Mouse (Mus musculus) forebrain, embryonic 11.5 days (tissue): ENCODE results near the gene Astn1. TPM values are rescaled to one million over a fixed set of nuclear protein-coding genes. Genes with fewer than 3 reads are reported as not detected.

Experiments
- ATAC-seq: fragments of 200-750 bp; cut with Nextera tagmentation; replicated peaks from 2 replicates; pipeline ENCODE4 v1.8.0; 2017; ENCODE audit warnings: moderate TSS enrichment; ENCODE audit not compliant: low FRiP score
- DNase-seq: peaks from one replicate; pipeline ENCODE4 v3.0.0-alpha.2; 2017; ENCODE audit warnings: low spot score
- H3K27ac ChIP-seq: fragments of 300-500 bp; sonication (generic); 2 replicates; pipeline ENCODE4 v1.5.1; 2014; ENCODE audit warnings: low read depth, low read length
- H3K27me3 ChIP-seq: fragments of 300-500 bp; sonication (generic); 2 replicates; pipeline ENCODE4 v1.6.1; 2014; ENCODE audit warnings: mild to moderate bottlenecking, low read length, mixed read lengths; ENCODE audit not compliant: control insufficient read depth, insufficient read depth
- H3K36me3 ChIP-seq: fragments of 300-500 bp; sonication (generic); 2 replicates; pipeline ENCODE4 v1.6.1; 2014; ENCODE audit warnings: mild to moderate bottlenecking, low read length, moderate library complexity, mixed read lengths; ENCODE audit not compliant: control insufficient read depth, insufficient read depth
- H3K4me1 ChIP-seq: fragments of 300-500 bp; sonication (generic); replicated peaks from 2 replicates; pipeline ENCODE4 v1.6.1; 2014; ENCODE audit warnings: low read length, mixed read lengths; ENCODE audit not compliant: control insufficient read depth, insufficient read depth
- H3K4me2 ChIP-seq: fragments of 300-500 bp; sonication (generic); 2 replicates; pipeline ENCODE4 v1.6.1; 2014; ENCODE audit warnings: low read depth, mild to moderate bottlenecking, low read length, moderate library complexity, mixed read lengths; ENCODE audit not compliant: severe bottlenecking
- H3K4me3 ChIP-seq: fragments of 300-500 bp; sonication (generic); 2 replicates; pipeline ENCODE4 v1.5.1; 2014; ENCODE audit warnings: low read depth, low read length
- H3K9ac ChIP-seq: fragments of 300-500 bp; sonication (generic); 2 replicates; pipeline ENCODE4 v1.6.1; 2014; ENCODE audit warnings: low read length
- H3K9me3 ChIP-seq: fragments of 300-500 bp; sonication (generic); 2 replicates; pipeline ENCODE4 v1.6.1; 2016; ENCODE audit warnings: low read length, mixed read lengths; ENCODE audit not compliant: control insufficient read depth
- WGBS: fragments of 180-500 bp; shearing (Covaris S2); extraction: QIAGEN DNeasy Blood & Tissue Kit; methylation state at CpG from one replicate; pipeline ENCODE4 v1.1.7; 2014; 5-methylcytosine and 5-hydroxymethylcytosine counted together
- polyA plus RNA-seq: library from polyadenylated mRNA; unstranded; fragments of >200 nt; fragmentation: Nextera tagmentation; extraction: Ambion mirVana; gene quantifications from 2 replicates; pipeline ENCODE4 v1.2.1, GENCODE M21; 2014

Gene Astn1
- polyA plus RNA-seq, 1 experiment from 2014 or later: 19.5 TPM

DNA sequence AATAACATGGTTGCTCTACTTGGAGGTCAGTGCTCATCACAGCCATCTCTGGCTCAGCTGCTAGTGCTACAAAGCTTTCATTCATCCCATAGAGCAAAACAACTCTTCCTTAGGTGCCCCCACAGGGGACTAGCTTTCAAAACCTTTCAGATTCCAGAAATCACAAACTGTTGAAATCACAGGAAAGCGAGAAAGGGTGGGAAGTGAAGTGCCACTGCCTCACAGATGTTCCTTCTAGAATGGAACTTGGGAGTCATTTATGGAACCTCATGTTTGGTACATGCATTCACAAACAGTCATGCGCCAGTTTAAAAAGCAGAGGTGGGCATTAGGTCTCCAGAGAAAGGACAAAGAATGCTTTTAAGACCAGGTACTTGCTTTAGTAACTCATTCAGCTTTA, 35.0 kb downstream of the Astn1 start:
- DNase-seq: no peak
- no peak for ATAC-seq
- H3K27me3 ChIP-seq: no peaks in the 10 kb centered on the region
- 93% methylated on average over 2 of the region's 2 CpGs for WGBS
- H3K4me1 ChIP-seq: no peaks in the 10 kb centered on the region
- H3K4me2 ChIP-seq: no peak overlapping the region
- no peak overlapping the region for H3K4me3 ChIP-seq
- no peaks in the 10 kb centered on the region for H3K9me3 ChIP-seq
- H3K9ac ChIP-seq: no peak overlapping the region
- no peaks in the 10 kb centered on the region for H3K36me3 ChIP-seq
- H3K27ac ChIP-seq: no peak overlapping the region

DNA sequence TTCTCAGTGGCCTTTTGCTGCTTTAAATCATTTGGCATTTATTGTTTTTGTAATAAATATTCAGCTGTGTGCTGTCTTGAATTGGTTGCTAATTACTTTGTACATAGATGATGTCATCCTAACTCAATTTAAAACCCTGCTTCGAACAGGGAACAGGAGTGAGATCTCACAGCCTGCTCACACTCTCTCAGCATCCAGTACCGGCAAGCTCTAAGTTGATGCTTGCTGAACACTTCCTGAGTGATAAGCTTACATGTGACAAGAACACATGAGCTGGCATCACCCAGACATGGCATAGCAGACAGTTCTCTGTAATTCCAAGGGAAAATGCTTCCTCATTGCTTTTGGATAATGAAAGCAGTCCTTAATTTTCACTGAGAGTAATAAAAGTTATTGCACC, 38.8 kb downstream of the Astn1 start:
- 68% methylated on average over 2 of the region's 2 CpGs for WGBS
- no peak for ATAC-seq

GRCm38 (mm10) chr1:158405899-158406769, 44.1 kb downstream of the Astn1 start:
- Histone ChIP-seq H3K4me1 (peaks cover 3% of the 10 kb centered on the region; the same call in 1 of the 2 replicates), H3K4me2 (no peak overlapping the region), H3K27me3 (no peaks in the 10 kb centered on the region), H3K4me3 (no peak overlapping the region), H3K9ac (no peak overlapping the region), H3K36me3 (no peaks in the 10 kb centered on the region), H3K9me3 (no peaks in the 10 kb centered on the region), H3K27ac (no peak overlapping the region)
- WGBS: 68% methylated on average over 10 of the region's 10 CpGs
- DNase-seq: no peak
- ATAC-seq: no peak

More for the DNA sequence above, 38.8 kb downstream of the Astn1 start:
- H3K9me3 ChIP-seq: no peaks in the 10 kb centered on the region
- H3K4me3 ChIP-seq: no peak overlapping the region
- no peak overlapping the region for H3K9ac ChIP-seq
- DNase-seq: no peak
- H3K27ac ChIP-seq: no peak overlapping the region
- H3K27me3 ChIP-seq: no peaks in the 10 kb centered on the region
- H3K4me2 ChIP-seq: no peak overlapping the region
- H3K4me1 ChIP-seq: no peaks in the 10 kb centered on the region
- no peaks in the 10 kb centered on the region for H3K36me3 ChIP-seq

DNA sequence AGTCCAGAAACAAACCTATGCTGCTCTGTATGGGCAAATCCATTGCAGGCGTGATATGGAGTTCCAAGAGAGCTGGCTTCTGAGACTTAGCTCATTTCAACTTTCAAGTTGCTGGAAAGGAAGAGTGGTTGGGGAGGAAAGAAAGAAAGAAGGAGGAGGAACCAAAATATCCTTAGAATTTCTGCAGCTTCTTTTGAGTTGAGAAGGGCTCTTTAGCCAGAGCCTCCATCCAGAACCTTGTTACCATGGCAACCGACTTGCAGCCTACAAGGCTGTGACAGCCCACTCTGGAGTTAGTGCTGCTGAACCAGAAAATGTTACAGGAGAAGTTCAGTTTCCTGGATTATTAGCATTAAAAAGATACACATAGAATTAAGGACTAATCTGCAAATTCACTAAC, 46.1 kb downstream of the Astn1 start:
- H3K27me3 ChIP-seq: no peaks in the 10 kb centered on the region
- peaks cover 3% of the 10 kb centered on the region; the same call in 1 of the 2 replicates for H3K4me1 ChIP-seq
- H3K36me3 ChIP-seq: no peaks in the 10 kb centered on the region
- 70% methylated on average over 2 of the region's 2 CpGs for WGBS
- no peaks in the 10 kb centered on the region for H3K9me3 ChIP-seq
- DNase-seq (no peak), ATAC-seq (no peak)
- H3K27ac ChIP-seq: no peak overlapping the region
- no peak overlapping the region for H3K4me3 ChIP-seq
- no peak overlapping the region for H3K9ac ChIP-seq
- H3K4me2 ChIP-seq: no peak overlapping the region

GRCm38 (mm10) chr1:158411146-158411545, 49.1 kb downstream of the Astn1 start:
- peaks cover 3% of the 10 kb centered on the region; the same call in 1 of the 2 replicates for H3K4me1 ChIP-seq
- H3K9ac ChIP-seq: no peak overlapping the region
- no peaks in the 10 kb centered on the region for H3K36me3 ChIP-seq
- no peak overlapping the region for H3K4me3 ChIP-seq
- WGBS: 74% methylated on average over 3 of the region's 3 CpGs
- no peaks in the 10 kb centered on the region for H3K27me3 ChIP-seq
- no peaks in the 10 kb centered on the region for H3K9me3 ChIP-seq
- ATAC-seq: no peak
- H3K27ac ChIP-seq: no peak overlapping the region
- no peak overlapping the region for H3K4me2 ChIP-seq
- DNase-seq: no peak

DNA sequence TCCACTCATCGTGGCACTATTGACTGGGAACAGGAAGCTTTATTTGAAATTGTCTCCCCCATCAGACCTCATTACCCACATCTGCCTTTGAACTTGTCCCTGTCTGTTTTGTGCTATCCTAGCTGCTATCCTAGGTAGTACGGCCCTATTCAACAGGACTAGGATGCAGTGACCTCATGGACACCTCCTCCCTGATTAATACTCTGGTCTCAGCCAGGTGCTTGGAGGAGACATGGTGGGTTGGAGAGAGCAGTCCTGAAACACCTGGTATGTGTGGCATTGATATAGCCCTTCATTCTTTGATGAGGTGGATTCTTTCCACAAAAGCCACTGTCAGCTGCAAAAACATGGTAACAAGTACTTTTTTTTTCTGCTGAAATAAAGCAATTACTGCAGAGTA, 52.1 kb downstream of the Astn1 start:
- no peak overlapping the region for H3K4me3 ChIP-seq
- H3K4me1 ChIP-seq: no peaks in the 10 kb centered on the region
- no peaks in the 10 kb centered on the region for H3K27me3 ChIP-seq
- WGBS: 89% methylated on average over 2 of the region's 2 CpGs
- H3K9me3 ChIP-seq: no peaks in the 10 kb centered on the region
- DNase-seq (no peak), ATAC-seq (no peak)
- no peak overlapping the region for H3K4me2 ChIP-seq
- no peak overlapping the region for H3K9ac ChIP-seq
- no peak overlapping the region for H3K27ac ChIP-seq
- no peaks in the 10 kb centered on the region for H3K36me3 ChIP-seq

DNA sequence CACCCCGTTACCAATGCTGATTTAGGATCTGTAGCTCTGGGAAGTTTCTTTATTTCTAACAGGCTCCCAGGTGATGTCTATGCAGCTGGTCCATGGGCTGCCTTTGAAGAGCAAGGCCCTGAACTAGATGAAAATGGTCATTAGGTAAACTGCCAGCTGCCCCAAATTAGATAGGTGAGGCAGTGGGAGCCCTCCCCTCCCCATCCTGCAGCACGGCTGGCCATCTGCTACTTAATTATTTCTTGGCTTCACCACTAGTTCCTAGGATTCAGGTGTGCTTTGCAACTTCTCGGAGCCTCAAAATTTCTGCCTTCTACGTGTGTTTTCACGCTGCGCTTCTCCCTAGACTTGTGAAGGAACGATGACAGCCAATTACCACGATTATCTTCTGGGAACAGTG, 59.4 kb downstream of the Astn1 start:
- H3K4me2 ChIP-seq: no peak overlapping the region
- no peak overlapping the region for H3K9ac ChIP-seq
- 87% methylated on average over 8 of the region's 8 CpGs for WGBS
- no peaks in the 10 kb centered on the region for H3K36me3 ChIP-seq
- no peak overlapping the region for H3K4me3 ChIP-seq
- H3K4me1 ChIP-seq: no peaks in the 10 kb centered on the region
- no peaks in the 10 kb centered on the region for H3K9me3 ChIP-seq
- no peak overlapping the region for H3K27ac ChIP-seq
- DNase-seq: no peak
- ATAC-seq: no peak
- no peaks in the 10 kb centered on the region for H3K27me3 ChIP-seq

GRCm38 (mm10) chr1:158422739-158423138, 60.7 kb downstream of the Astn1 start:
- Histone ChIP-seq H3K4me1 (no peaks in the 10 kb centered on the region), H3K27ac (no peak overlapping the region), H3K9me3 (no peaks in the 10 kb centered on the region), H3K9ac (no peak overlapping the region), H3K4me2 (no peak overlapping the region), H3K4me3 (no peak overlapping the region), H3K36me3 (no peaks in the 10 kb centered on the region), H3K27me3 (no peaks in the 10 kb centered on the region)
- DNase-seq (no peak), ATAC-seq (no peak)
- WGBS: 87% methylated on average over 1 of the region's 1 CpGs

DNA sequence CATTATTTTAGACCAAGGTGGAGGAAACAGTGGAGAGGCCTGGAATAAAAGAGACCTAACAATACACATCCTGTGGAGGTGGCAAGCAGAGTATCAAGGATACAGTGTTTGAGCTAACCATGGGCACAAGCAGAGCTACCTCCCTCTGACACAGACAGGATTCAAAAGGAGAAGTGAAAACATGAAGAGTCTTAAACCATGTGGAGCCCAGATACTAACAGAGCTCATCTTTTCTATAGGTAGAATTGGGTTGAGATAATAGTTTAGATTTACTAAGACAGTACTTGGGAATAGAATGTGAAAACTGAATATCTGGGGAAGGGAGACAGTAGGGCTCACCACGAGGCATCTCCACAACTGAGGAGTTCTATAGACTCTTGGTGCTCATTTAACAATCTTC, 84.0 kb downstream of the Astn1 start:
- H3K27ac ChIP-seq: no peak overlapping the region
- H3K4me1 ChIP-seq: no peaks in the 10 kb centered on the region
- DNase-seq (no peak), ATAC-seq (no peak)
- H3K9ac ChIP-seq: no peak overlapping the region
- H3K36me3 ChIP-seq: no peaks in the 10 kb centered on the region
- H3K27me3 ChIP-seq: no peaks in the 10 kb centered on the region
- no peak overlapping the region for H3K4me2 ChIP-seq
- no peak overlapping the region for H3K4me3 ChIP-seq
- no peaks in the 10 kb centered on the region for H3K9me3 ChIP-seq
- 81% methylated on average over 1 of the region's 1 CpGs for WGBS
